Mouse (Mus musculus) urinary bladder, postnatal 25 days (tissue): ENCODE measurements around the gene Cul5.

ENCODE experiments used
- DNase-seq: peaks from one replicate; pipeline ENCODE4 v3.0.0; 2022; ENCODE audit warnings: low spot score

The Cul5 gene

DNA sequence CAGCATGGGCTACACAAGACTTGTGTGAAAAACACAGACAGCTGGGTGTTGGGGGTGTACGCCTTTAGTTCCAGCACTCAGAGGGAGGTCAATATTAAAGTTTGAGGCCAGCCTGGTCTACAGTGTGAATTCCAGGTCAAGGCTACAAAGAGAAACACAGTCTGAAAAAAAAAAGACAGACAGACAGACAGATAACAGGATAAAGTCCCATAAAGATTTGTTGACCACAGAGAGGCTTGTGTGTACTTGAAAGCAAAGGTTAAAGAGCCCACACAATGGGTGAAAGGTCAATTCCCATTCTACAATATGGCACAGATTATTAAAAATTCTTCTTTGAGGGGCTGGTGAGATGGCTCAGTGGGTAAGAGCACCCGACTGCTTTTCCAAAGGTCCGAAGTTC lies 62.6 kb downstream of the Cul5 start:
- DNase-seq = no peak

- DNase-seq = no peak
These were observed 64.9 kb downstream of the Cul5 start for GRCm38 (mm10) chr9:53604954-53605353.

DNA sequence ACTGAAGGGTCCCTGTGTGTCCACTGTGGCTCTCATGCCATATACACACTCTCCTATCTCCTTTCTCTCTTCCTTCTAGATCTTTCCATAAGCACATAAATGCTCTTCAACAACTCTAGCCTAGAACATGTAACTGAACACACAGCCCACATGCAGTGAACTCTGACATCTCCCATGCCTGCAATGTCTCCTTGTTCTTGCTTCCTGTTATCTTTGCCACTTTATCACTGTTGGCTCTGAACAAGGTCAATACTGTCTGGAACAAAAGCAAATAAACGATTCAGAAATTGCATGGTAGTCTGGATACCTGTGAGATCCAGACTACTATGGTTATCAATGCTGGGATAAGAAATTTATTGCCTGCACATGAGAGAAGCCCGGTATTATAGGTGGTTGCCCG lies 66.0 kb downstream of the Cul5 start:
- no peak for DNase-seq

DNA sequence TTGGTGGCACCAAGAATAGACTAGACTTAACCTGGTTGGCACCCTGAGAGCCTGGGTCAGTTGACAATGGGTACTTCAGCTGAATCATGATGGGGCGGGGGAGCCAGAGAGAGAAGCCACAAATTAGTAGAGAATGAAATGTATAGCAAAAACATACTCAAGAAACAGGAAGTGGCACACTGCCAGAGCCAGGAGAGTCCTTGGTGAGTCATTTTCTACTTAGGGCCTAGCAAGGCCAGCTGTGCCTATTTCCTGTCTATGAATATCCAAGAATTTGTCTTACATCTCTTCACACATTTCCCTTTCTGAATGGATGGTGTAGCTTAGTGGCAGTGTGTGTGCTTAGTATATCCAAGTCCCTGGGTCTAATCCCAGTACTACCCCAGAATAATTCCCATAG lies 66.4 kb downstream of the Cul5 start:
- no peak for DNase-seq

- no peak for DNase-seq
These were observed 68.3 kb downstream of the Cul5 start for GRCm38 (mm10) chr9:53601541-53601940.

- DNase-seq = no peak
These were observed 71.2 kb downstream of the Cul5 start for GRCm38 (mm10) chr9:53598631-53599030.

GRCm38 (mm10) chr9:53596971-53597600 lies 72.7 kb downstream of the Cul5 start:
- DNase-seq = no peak

DNA sequence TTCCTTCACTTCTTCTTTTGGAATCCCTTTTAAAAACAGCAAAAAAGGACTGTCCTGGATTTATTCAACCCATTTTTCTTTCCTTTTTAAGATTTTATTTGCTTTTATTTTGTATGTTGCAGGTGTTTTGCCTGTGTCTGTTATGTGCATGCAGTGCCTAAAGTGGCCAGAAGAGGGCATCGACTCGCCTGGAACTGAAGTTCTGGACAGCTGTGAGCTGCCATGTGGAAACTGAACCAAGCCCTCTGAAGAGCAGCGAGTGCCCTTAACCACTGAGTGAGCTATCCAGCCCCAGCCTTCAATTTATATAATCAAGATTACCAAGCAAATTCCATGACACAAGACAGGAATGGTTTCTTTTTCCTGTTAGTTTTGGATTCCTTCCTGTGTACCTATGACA lies 75.0 kb downstream of the Cul5 start:
- DNase-seq = peak; percentile 62

DNA sequence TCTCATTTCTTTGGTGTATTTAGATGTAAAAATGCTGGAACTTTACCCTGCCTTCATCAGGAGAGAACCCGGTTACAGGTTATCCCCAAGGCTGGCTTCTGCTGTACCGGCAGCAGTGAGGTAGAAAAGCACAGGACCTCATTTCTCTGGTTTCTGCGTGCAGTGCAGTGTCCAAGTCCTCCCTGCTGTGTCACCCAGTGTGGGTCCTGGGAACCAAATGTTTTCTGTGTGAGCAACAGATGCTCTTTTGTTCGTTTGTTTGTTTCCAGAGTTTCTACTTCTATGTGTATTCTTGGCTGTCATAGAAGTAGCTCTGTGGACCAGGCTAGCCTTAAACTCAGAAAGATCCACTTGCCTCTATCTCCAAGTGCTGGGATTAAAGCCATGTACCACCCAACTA lies 87.9 kb downstream of the Cul5 start:
- no peak for DNase-seq

- no peak for DNase-seq
These were observed 94.1 kb downstream of the Cul5 start for GRCm38 (mm10) chr9:53575721-53576120.

DNA sequence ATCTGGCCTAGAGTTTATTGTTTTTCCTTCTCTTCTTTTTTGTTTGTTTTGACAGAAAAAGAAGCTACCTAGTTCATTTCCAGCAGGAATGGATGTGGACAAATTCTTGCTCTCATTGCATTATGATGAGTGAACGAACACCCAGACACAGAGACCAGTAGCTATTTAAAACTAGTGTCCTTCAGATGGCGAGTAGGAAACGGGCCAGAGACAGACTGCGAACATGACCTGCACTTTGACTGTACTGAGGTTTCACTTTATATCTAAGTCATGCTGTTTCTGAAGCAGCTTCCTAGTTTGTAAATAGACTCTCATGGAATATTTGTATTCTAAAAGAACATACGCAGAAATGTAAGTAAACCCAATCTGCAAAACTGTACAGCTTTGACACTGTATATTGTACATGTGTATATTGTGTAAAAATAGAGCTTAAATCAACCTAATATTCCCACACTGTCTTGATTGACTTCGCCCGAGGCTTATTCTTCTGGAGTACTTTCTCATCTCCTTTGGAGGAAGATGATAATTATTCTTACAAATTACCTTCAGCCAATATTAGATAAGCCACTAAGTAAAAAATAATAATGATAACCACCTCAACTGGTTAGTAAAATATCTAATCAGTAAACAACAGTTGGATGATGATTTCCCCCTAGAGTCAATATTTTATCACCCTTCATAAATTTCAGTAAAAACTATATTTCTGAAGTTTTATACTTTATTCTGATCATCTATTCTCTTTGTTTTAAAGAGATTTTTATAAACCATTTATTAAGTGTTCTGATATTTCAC lies 97.1 kb downstream of the Cul5 start:
- DNase-seq = no peak

DNA sequence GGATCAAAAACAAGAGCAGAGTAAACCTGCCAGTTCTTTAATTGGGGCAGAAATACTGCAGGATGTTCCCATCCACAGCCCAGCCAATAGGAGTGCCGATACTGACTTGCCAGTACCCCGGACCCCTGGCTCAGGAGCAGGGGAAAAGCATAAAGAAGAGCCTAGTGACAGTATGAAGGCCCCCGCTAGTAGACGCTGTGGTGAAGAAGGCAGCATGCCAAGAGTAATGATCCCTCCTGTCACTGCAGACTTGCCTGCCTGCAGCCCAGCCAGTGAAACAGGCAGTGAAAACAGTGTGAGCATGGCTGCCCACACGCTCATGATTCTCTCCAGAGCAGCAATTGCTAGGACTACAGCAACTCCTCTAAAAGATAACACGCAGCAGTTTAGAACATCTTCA lies 99.2 kb downstream of the Cul5 start:
- no peak for DNase-seq
